Mouse (Mus musculus): ENCODE results near the gene Srsf2. TPM values are rescaled to one million over a fixed set of nuclear protein-coding genes. Genes with fewer than 3 reads are reported as not detected.
"Not testable (repeated sequence)": the region's sequence is repeated elsewhere in the genome, so short reads cannot be mapped to it uniquely, and the experiment has no call there.

The Srsf2 gene
- total RNA-seq, 2 experiments from 2014 or later, result 137 to 155 TPM

DNA sequence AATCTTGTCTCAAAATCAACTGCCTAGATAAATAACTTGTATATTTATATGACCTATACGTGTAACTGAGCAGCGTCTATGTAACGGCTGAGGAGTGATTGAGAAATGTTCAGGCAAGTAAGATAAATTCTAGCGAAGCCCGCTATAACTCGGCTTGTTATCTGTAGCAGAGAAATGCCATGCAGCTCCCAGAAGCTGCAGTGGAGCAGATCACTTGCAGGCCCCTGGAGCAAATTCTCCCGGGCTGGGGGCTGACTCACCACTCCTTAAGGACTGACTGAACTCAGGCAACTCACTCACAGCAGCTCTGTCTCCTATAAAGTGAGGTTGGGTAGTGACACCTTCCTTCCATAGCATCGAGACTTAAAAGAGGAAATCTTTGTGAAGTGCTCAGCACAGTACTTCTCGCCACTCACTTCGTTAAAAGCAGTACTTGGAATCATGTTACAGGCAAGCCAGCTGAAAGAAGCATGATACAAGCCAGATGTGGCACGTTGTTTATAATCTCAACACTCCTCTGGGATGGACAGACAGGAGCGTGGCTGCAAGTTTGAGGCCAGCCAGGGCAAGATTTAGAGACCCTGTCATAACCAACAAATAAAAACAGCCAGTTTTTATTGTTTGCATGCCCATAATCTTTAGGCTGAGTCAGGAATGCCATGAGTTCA, 4.4 kb upstream of the Srsf2 start:
- intact Hi-C loops (cut with DNase I), result no loop called here
- no peak for DNase-seq (ENCODE audit: low spot score in 2 of 2)

DNA sequence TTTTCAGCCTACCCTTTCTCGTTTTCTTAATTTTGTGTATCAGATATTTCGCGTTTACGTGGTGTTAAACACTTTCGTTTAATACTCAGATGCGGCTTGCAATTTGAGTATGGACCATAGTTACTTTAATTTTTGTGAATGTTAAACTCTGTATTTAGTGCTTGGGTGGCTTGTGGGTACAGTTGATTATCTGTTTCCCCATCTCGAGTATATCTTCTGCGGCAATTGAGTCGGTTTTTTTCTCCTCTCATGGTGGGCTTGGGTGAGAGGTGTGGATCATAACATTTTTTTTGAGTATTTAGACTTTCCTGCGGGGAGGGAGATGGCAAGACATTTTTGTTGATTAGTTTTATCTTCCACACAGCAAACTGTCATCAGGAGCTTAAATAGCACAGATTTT, 1.4 kb upstream of the Srsf2 start:
- intact Hi-C loops (cut with DNase I), result no loop called here
- DNase-seq (ENCODE audit: low spot score in 2 of 2), result no peak

DNA sequence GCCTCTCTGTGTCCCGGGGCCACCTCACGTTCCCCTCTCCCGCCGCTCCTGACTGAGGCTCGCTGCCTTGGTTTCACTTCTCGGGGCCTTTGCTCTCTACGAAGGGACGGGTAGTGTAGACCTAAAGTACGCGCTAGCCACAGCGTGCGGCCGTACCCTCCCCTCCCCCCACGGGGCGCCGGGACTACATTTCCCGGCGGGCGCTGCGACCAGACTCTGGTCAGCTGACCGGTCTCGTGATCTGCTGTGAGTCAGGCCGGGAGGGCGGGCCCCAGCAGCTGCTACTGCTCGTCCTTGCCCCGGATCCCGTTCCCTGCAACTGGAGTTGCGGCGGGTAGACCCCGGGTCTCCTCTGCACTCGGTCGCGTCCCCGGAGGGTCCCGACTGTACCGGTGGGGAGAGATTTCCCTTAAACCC, 626 bp upstream of the Srsf2 start:
- DNase-seq (ENCODE audit: low spot score in 2 of 2), result peak; percentile 98 to 99
- intact Hi-C loops (cut with DNase I), result loop anchor here (1.0 kb wide), 1 partner anchor 10 kb away; the partner anchor contains the start of genes Jmjd6 and Mettl23

DNA sequence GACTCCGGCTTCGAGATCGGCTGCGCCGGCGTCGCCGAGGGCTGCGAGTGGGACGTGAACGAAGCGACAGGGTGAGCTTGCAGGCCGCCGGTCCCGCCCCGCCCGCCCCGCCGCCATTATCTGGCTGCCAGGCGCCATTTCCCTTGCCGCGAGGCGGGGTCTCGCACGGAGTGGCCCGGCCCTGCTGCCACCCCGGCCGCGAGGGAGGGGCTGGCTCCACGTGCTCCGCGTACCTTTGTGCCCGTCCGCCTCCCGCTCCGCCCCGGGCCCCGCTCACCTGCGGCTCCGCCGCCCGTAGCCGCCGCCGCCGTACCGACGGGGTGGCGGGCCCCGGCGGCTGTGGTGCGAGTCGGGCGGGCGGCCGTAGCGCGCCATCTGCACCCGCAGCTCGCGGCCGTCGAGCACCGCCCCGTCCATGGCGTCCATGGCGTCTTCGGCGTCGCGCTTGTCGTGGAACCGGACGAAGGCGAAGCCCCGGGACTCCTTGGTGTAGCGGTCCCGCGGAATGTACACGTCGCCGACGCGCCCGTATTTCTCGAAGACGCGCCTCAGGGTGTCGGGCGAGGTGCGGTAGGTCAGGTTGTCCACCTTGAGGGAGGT, 503 bp downstream of the Srsf2 start, which contains the start of gene Mfsd11:
Gene Mfsd11, plus strand, starts transcription at position 150 of the 600 bp plus-strand sequence.
- intact Hi-C loops (cut with DNase I), result no loop called here
- peak; percentile 79 to 82 for DNase-seq (ENCODE audit: low spot score in 2 of 2)

DNA sequence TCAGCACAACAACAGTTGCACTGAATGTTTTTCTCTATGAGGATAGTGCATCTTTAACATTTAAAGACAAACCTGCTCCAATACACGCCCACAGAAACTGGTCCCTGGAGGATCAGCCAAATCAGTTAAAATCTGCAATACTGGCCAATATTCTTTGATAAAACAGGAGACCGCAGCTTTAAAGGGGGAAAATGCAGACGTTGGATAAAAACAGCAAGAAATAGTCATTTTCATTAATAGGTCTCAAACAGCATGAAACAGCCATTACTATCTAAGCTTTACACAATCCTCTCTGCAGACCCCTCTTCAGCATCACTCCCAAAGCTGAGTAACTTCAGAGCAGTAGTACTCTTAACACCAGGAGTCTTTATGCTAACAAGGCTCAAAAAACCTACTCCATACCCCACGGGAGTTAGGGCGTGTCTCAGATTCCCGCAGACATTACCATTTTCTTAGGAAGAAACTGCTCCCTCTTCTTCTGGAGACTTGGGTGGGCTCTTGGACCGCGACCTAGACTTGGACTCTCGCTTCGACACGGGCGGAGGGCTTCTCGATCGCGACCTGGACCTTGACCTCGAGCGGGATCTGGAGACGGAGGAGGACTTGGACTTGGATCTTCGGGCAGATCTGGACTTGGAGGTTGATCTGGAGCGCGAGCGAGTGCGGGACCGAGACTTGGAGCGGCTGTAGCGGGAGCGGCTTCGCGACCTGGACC, 1.2 kb downstream of the Srsf2 start:
- DNase-seq (ENCODE audit: low spot score in 2 of 2), result no peak

DNA sequence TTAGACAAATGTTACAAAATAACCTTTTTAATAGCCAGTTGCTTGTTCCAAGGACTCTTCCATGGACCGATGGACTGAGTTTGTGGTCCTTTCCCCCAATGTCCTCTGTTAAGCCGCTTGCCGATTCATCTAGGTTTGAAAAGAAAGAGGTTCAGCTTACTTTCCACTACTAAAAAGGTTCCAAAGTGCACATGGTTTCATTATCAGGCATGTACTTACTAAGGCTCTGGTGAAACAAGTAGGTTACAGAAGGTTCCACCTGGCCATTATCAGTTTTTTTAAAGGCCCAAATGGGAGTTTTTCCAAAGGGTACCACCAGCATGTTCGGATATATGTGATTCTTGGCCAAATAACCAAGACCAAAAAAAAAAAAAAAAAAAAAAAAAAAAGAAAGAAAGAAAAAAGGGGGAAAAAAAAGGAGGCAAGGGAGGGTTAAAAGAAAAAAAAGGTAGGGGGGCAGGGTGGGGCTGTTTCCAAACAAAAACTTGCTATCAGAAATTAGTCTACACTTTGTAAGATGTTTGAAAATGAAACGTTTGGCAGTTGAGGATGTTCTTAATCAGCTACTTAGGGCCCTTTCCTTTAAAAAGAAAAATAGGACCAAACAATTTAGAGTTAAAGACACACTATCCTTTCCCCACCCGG, 1.9 kb downstream of the Srsf2 start:
- intact Hi-C loops (cut with DNase I), result no loop called here
- no peak for DNase-seq (ENCODE audit: low spot score in 2 of 2)

More for the DNA sequence above, 1.2 kb downstream of the Srsf2 start:
- intact Hi-C loops (cut with DNase I), result no loop called here

DNA sequence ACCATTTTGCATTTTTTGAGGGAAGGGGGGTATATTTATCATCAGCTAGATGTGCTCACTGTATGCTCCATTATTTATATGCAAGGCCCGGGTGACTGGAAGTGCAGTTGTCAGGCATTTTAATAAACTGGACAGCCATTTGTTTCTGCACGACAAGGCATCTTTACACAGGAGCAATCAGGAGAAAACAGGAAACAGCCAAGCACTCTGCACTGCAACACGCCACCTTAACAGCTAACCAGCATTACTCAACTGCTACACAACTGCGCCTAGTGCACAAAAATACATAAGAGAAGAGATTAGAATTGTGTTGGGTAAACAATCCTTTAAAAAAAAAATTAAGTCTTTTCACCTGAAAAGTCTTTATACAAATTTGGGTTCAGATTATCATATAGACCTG, 2.8 kb downstream of the Srsf2 start:
- no peak for DNase-seq (ENCODE audit: low spot score in 2 of 2)
- intact Hi-C loops (cut with DNase I), result no loop called here

DNA sequence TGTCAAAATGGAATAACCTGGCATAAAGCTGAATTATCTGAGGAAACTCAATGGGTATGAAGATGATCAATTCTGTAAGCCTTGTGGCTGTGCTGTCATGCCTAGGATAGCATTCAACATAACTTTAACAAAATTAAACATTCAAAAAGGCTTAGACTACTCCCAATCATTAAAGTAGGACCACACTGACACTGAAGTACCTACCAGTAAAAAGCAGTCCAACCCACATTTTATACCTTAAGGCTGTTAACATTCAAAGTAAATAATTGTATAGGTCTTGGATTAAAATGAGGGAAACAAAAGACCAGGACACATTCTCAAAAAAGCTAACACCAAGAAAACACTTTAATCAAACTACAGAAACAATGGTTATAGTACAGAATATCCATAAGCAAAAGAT, 3.3 kb downstream of the Srsf2 start:
- DNase-seq (ENCODE audit: low spot score in 2 of 2), result no peak
- intact Hi-C loops (cut with DNase I), result no loop called here

DNA sequence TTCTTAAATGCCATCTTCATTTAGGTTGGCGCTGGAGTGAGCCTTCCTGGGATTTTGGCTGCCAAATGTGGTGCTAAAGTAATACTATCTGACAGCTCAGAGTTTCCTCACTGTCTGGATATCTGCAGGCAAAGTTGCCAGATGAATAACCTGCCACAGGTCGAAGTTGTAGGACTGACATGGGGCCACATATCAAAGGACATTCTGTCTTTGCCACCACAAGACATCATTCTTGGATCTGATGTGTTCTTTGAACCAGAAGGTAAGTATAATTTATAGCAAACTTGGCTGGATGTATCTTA, 4.1 kb downstream of the Srsf2 start:
- intact Hi-C loops (cut with DNase I); DNase-seq (ENCODE audit: low spot score in 2 of 2): not testable (repeated sequence)

DNA sequence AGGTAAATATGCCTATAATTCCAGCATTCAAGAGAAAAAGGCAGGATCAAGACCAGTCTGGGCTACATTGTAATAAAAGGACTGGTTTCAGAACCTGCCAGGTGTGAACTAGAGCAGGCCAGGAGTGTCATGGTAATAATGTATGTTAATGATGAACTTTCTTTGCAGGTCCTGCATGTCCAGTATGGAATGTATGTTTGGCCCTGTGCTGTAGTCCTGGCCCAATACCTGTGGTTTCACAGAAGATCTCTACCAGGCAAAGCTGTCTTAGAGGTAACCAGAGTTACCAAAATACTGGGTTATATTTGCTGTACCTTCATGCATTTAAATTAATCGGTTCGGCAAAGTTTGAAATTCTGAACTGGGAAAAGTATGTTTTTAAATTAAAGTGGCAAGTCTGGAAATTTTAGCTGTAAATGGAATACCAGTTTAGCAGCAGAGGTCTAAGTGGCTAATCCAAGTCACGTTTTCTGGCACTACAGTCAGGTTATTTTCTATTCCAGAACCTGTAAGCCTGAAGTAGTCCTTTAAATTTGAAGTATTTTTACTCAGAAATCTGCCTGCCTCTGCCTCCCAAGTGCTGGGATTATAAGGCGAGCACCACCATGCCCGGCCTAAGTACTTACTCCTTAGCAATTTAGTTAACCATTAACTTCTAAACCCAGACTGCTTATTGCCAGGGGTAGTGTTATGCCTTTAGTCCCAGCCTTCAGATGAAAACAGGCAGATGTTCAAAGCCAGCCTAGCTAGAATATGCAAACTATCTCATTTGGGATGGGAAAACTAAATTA, 4.6 kb downstream of the Srsf2 start:
- no peak for DNase-seq (ENCODE audit: low spot score in 2 of 2)
- intact Hi-C loops (cut with DNase I), result no loop called here

DNA sequence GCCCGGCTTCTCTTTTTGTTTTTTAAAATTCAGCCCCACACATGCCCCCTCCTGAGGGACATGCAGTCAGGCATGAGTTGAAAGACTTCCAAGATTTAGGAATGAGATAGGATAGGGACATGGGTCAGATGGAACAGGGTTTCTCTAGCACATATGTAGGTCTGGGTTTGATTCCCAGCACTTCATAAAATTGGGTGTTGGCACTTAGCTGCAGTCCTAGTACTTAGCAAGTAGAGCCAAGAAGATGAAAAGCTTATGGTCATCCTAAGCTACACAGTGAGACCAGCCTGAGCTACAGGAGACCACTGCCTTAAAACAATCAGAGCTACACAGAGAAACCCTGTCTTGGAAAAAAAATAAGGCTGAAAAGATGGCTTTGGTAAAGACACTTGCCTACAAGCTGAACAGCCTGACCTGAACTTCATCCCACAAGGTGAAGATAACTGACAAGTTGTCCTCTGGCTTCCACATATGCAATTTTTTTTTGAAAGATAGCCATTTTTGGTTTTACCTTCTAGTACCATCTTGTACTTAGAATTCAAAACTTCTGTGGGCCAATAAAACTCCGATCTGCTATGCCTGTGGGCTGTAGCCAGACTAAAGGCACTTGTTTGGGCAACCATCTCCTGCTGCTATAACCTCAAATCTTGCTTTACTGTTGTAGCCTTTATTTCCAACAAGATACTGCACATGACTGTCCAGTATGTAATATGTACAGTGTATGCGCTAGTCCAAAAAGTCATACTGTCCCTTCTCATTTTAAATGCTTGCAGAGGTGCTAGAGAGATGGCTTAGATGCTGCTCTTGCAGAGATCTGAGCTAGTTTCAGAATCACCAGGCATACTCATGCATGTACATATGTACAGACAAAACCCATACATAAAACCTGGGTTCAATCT, 5.5 kb downstream of the Srsf2 start:
- intact Hi-C loops (cut with DNase I), result no loop called here
- DNase-seq (ENCODE audit: low spot score in 2 of 2), result no peak

DNA sequence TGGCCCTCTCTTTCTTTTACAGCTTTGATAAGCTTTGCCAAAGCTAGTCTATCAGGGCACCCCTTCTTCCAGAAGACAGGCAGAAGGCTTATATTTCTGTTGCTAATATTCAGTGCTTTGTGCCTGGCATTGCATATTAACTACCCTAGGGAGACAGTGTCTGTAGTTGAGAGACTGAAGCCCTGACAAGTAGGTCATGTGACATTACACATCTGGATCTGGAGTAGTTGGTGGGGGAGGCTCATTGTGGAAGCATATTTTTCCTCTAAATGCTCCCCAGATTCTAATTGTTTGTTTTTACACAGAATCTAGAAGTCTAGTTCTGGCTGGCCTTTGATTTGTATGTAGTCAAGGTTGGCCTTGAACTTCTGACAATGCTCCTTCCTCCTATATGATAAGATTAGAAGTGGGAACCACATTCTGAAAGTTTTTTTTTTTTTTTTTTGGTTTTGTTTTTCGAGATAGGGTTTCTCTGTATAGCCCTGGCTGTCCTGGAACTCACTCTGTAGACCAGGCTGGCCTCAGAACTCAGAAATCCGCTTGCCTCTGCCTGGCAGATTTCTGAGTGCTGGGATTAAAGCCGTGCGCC, 6.2 kb downstream of the Srsf2 start:
- DNase-seq (ENCODE audit: low spot score in 2 of 2), result no peak
- intact Hi-C loops (cut with DNase I), result no loop called here

DNA sequence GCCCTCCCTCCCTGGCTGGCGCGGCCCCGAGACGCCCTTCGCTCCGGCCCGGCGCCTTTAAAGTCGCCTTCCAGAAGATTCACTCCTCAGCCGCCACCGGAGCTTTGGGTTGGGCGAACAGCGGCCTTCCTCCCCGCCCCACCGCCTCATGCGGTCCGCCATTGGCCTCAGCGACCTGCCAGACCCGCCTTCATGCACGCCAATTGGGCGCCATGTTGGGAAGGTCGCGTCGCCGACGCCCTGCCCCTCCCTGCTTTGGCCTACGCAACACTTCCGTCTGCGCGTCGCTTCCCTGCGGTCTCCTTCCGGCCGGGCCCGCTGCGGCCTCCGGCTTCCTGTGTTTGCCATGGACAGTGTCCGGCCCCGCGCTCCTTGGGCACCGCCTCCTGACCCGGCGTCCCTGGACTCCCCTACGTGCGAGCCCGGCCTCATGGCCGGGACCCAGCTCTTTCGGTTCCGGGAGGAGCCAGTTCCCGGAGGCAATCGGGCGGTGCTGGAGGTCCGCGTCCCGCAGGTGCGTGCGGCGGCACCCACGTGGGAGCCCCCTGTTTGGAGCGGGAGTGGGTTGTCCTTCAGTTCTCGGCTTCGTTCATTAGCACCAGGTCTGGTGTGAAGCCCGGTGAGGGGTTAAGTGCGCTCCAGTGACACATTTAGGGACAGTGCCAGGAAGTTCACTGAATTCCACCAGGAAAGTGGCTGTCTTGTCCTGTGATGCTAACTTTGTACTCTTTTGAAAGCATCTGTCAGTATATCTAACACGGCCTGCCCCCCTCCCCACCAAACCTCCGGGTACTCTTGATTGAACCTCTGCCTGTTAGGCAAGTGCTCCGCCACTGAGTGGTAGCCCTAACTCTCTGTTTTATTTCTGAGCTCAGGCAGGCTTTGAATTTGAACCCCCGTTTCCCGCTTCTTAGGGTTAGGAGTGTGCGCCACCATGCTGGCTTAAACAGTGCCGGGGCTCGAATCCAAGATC, 9.3 kb downstream of the Srsf2 start, which contains the start of the genes Mettl23 and Jmjd6:
Gene Mettl23, plus strand, starts transcription at position 18 of the 973 bp plus-strand sequence.
Gene Jmjd6, minus strand, starts transcription at position 189 of the 973 bp plus-strand sequence.
- intact Hi-C loops (cut with DNase I), result loop anchor here (1.0 kb wide), 1 partner anchor 10 kb away; the partner anchor contains the start of gene Srsf2
- DNase-seq (ENCODE audit: low spot score in 2 of 2), result peak; percentile 98 to 99

DNA sequence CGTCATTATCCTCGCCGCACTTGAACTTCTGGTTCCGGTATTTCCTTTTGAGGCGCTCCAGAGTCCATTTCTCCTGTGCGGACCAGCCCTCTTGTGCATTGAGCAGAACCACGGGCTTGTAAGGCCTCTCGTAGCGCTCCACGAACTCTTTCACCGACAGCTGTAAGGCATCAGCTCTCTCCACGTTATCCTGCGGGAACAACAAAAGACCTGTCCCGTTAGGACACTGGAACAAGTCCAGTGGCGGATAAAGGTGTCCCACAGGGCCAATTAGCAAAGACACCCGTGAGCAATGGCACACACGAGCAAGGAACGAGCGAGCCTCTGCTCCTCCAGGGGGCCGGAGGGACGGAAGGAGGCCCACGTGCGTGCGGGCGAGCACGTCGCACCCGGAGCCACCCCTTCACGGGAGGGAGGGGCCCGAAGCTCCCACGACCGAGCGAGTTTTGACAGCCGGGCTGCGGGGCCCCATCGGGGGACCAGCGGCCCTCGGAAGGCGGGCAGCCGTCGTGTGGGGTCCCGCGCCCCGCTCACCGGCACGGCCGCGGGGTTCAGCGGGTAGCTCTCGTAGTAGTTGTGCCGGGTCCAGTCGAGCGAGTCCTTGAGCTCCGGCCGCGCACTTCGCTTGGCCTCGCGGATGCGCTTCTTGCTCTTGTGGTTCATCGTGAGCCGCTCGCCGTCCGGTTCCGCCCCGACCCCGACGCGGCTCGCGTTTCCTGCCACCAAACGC, 10.2 kb downstream of the Srsf2 start:
- intact Hi-C loops (cut with DNase I), result loop anchor here (1.0 kb wide), 1 partner anchor 11 kb away; the partner anchor contains the start of gene Srsf2
- peak; percentile 76 to 80 for DNase-seq (ENCODE audit: low spot score in 2 of 2)

DNA sequence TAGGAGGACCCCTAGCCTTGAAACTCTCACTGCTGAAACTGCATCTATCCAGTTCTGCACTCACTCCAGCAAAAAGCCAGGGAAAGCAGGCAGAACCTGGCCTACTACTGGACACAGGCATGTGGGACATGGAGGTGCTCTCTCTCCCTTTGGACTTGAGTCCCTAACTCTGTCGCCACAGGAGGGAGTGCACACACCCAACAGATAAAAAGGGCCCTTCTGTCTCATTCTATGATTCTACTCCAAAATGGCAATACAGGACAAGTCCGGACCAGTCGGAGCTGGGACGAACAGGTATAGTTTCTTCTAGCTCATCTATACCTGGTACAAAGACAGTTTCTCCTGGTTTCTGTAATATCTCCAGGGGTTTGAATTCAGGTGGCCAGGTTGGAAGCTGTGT, 12.1 kb downstream of the Srsf2 start:
- no peak for DNase-seq (ENCODE audit: low spot score in 2 of 2)

DNA sequence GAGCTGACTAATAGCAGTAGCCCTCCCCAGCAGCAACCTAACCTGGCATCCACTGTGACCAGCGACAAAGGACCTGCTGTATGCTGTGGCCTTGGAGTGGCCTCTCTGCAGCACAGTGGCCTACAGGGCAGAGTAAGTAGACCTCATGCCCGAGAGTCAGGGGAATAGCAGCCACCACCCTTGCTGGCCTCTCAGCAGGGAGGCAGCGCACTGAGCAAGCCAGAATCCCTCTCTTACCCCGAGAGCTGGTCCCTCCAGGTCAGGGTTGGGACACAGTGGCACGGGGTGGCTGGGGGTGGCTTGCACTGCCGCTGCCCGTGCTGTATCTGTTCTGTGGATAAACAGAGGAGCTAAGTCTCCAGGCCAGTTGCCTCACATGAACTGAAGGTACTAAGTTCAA, 13.3 kb downstream of the Srsf2 start:
- DNase-seq (ENCODE audit: low spot score in 2 of 2), result no peak
- intact Hi-C loops (cut with DNase I), result no loop called here

More for the DNA sequence above, 12.1 kb downstream of the Srsf2 start:
- intact Hi-C loops (cut with DNase I), result no loop called here
